Mouse (Mus musculus) heart, embryonic 15.5 days (tissue): Measurements from ENCODE around the gene Btbd3. TPM values are rescaled to one million over a fixed set of nuclear protein-coding genes. Genes with fewer than 3 reads are reported as not detected.

ENCODE experiments used
- ATAC-seq: fragments of 200-750 bp; cut with Nextera tagmentation; replicated peaks from 2 replicates; pipeline ENCODE4 v1.8.0; 2017; ENCODE audit warnings: low read depth, moderate TSS enrichment; ENCODE audit not compliant: insufficient number of reproducible peaks, insufficient read depth, low FRiP score
- H3K27ac ChIP-seq: fragments of 300-500 bp; sonication (generic); 2 replicates; pipeline ENCODE4 v1.5.1; 2015; ENCODE audit warnings: mild to moderate bottlenecking, inconsistent platforms
- H3K27me3 ChIP-seq: fragments of 300-500 bp; sonication (generic); 2 replicates; pipeline ENCODE4 v1.6.1; 2015; ENCODE audit warnings: inconsistent platforms
- H3K36me3 ChIP-seq: fragments of 300-500 bp; sonication (generic); 2 replicates; pipeline ENCODE4 v1.6.1; 2015; ENCODE audit warnings: mild to moderate bottlenecking, inconsistent platforms
- H3K4me1 ChIP-seq: fragments of 300-500 bp; sonication (generic); replicated peaks from 2 replicates; pipeline ENCODE4 v1.6.1; 2015; ENCODE audit warnings: inconsistent platforms
- H3K4me2 ChIP-seq: fragments of 300-500 bp; sonication (generic); 2 replicates; pipeline ENCODE4 v1.6.1; 2015; ENCODE audit warnings: inconsistent platforms, mild to moderate bottlenecking, moderate library complexity
- H3K4me3 ChIP-seq: fragments of 300-500 bp; sonication (generic); 2 replicates; pipeline ENCODE4 v1.5.1; 2015; ENCODE audit warnings: mild to moderate bottlenecking, inconsistent platforms
- H3K9ac ChIP-seq: fragments of 300-500 bp; sonication (generic); 2 replicates; pipeline ENCODE4 v1.6.1; 2015; ENCODE audit warnings: mild to moderate bottlenecking, inconsistent platforms
- H3K9me3 ChIP-seq: fragments of 300-500 bp; sonication (generic); replicated peaks from 2 replicates; pipeline ENCODE4 v1.6.1; 2016; ENCODE audit warnings: inconsistent platforms
- WGBS: fragments of 180-500 bp; shearing (Covaris S2); methylation state at CpG from one replicate; pipeline ENCODE4 v1.1.7; 2015; ENCODE audit warnings: mixed read lengths; 5-methylcytosine and 5-hydroxymethylcytosine counted together
- polyA plus RNA-seq: library from polyadenylated mRNA; unstranded; fragments of >200 nt; fragmentation: Nextera tagmentation; extraction: Ambion mirVana; gene quantifications from 2 replicates; pipeline ENCODE4 v1.2.1, GENCODE M21; 2015

The Btbd3 gene
- polyA plus RNA-seq, 1 experiment from 2014 or later = 9.9 TPM

DNA sequence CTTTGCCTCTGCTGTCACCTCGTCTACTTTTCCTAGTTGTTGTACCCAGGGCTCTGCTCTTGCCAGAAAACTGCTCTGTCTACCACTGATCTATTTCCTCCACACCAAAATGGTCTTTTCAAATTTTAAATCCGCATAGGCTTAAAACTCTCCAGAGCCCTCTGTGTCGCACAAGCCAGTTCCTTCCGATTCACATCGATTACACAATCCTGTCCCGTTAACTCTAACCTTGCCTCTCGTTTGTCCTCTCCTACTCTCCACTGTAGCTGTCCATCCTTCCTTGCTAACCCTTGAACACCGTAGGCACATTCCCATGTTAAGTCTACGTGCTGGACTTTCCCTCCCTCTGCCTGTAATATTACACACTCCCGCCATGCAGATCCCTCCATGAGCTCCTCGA lies 6.5 kb downstream of the Btbd3 start:
- no peak for ATAC-seq
- Histone ChIP-seq H3K27ac (no peak overlapping the region), H3K27me3 (no peaks in the 10 kb centered on the region), H3K9me3 (no peaks in the 10 kb centered on the region), H3K4me3 (no peak overlapping the region), H3K36me3 (no peaks in the 10 kb centered on the region), H3K4me2 (no peak overlapping the region), H3K9ac (no peak overlapping the region), H3K4me1 (peaks cover 56% of the 10 kb centered on the region)
- 56% methylated on average over 11 of the region's 11 CpGs for WGBS

DNA sequence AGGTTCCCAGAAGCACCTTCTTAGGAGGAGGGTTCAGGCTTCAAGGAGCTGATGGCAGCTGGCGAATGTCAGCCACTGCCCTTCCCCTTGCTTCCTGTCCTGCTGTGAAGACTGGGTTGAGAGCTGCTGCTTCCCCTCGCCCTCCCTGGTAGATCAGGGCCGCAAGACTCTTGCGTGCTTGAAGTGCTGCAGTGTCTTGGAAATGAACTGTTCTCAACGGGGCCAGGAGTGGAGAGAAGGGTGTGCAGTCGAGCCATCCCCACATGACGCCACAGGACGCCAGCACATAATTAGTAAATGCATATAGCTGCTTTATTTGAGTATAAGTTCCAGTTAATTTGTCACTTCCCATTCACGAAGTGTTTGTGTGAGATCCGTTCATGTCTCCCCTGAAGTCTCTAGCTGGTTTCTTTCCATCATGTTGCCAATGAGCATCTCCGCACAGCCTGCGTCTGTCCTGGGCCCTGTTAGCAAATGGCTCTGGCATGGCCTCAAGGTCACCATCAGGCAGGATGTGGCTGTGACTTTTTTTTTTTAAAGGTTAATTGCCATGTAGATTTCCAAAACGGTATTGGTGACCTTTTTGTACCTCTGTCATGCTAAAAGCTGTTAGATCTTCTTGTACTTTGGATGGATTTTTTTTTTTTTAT lies 9.1 kb downstream of the Btbd3 start:
- Histone ChIP-seq H3K9ac (0 out of 2 replicates have a peak overlapping the region, but pooled peaks have one; percentile 14), H3K4me2 (peak overlapping the region; percentile 27; the same call in 1 of the 2 replicates), H3K36me3 (no peaks in the 10 kb centered on the region), H3K27me3 (no peaks in the 10 kb centered on the region), H3K4me1 (peaks cover 56% of the 10 kb centered on the region), H3K9me3 (no peaks in the 10 kb centered on the region), H3K27ac (peak overlapping the region; percentile 69), H3K4me3 (0 out of 2 replicates have a peak overlapping the region, but pooled peaks have one; percentile 3)
- ATAC-seq = peak; percentile 62
- whole genome bisulfite sequencing = 21% methylated on average over 13 of the region's 13 CpGs

DNA sequence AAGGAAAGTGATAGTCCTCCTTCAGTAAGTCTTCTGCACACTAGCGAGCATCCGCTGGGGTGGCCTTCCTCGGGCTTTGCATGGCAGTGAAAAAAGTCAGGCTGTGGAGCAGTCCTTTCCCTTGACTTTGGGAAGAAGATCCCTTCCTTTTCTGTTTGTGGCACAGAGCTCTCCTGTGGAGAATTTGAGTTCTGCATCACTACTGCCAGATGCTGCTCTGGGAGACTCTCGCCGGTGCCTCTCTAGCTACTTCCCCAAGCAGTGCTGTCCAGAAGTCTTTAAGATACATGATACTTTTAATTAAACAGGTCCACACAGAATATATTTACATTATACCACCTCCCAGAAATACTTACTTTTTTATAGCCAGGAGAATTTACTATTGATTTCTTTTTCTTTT lies 10.3 kb downstream of the Btbd3 start:
- H3K9me3 ChIP-seq = no peaks in the 10 kb centered on the region
- H3K36me3 ChIP-seq = no peaks in the 10 kb centered on the region
- no peak overlapping the region for H3K9ac ChIP-seq
- H3K27ac ChIP-seq = no peak overlapping the region
- ATAC-seq = no peak
- no peak overlapping the region for H3K4me2 ChIP-seq
- no peaks in the 10 kb centered on the region for H3K27me3 ChIP-seq
- peaks cover 45% of the 10 kb centered on the region for H3K4me1 ChIP-seq
- no peak overlapping the region for H3K4me3 ChIP-seq
- WGBS = 74% methylated on average over 5 of the region's 5 CpGs

DNA sequence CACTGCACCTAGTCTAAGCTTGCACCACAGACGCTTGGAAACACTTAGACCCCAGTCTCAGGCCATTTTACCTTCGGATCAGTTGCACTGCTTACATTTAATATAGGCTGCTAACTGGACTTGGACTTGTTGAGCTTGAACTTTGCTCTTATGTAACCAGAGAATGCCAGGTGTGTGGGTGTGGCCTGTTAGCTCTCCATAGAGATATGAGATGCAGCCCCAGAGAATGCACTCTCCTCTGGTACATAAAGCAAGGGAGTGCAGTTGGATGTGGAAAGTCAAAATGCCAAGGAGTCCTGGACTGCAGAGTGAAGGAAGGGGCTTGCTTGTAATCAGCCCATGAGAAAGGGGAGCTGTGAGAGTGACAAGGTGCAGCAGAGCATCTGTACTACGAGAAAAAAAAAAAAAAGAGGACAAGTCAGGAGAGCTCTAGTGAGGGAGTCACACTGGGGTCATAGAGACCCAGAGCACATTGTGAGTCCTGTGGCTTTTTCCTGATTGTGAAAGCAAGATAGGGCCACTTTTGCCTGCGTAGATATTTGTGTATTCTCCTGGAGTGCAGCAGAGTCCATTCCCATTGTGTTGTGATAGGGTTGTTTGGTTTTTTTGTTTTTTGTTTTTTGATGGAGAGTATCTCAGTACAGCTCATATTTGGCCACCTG lies 11.6 kb downstream of the Btbd3 start:
- H3K9me3 ChIP-seq = no peaks in the 10 kb centered on the region
- 45% methylated on average over 4 of the region's 4 CpGs for WGBS
- no peak for ATAC-seq
- H3K4me1 ChIP-seq = peaks cover 39% of the 10 kb centered on the region
- no peaks in the 10 kb centered on the region for H3K27me3 ChIP-seq
- H3K4me2 ChIP-seq = no peak overlapping the region
- no peak overlapping the region for H3K4me3 ChIP-seq
- H3K9ac ChIP-seq = no peak overlapping the region
- no peaks in the 10 kb centered on the region for H3K36me3 ChIP-seq
- no peak overlapping the region for H3K27ac ChIP-seq

DNA sequence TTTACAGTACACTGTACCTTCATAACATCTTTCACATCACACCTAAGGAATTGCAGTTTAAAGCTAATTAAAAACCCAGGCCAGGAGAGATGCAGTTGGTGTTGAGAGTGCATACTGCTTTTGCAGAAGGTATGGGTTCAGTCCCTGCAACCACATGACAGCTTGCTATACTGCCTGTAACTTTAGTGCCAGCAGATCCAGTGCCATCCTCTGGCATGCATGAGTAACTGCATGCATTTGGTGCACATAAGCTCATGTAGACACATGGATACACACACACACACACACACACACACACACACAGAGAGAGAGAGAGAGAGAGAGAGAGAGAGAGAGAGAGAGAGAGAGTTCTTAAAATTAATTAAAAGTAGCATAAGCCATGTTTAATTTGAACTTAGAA lies 13.0 kb downstream of the Btbd3 start:
- Histone ChIP-seq H3K27me3 (no peaks in the 10 kb centered on the region), H3K4me2 (no peak overlapping the region), H3K9ac (no peak overlapping the region), H3K27ac (no peak overlapping the region), H3K4me3 (no peak overlapping the region), H3K9me3 (no peaks in the 10 kb centered on the region), H3K4me1 (peaks cover 42% of the 10 kb centered on the region), H3K36me3 (no peaks in the 10 kb centered on the region)
- ATAC-seq = no peak

DNA sequence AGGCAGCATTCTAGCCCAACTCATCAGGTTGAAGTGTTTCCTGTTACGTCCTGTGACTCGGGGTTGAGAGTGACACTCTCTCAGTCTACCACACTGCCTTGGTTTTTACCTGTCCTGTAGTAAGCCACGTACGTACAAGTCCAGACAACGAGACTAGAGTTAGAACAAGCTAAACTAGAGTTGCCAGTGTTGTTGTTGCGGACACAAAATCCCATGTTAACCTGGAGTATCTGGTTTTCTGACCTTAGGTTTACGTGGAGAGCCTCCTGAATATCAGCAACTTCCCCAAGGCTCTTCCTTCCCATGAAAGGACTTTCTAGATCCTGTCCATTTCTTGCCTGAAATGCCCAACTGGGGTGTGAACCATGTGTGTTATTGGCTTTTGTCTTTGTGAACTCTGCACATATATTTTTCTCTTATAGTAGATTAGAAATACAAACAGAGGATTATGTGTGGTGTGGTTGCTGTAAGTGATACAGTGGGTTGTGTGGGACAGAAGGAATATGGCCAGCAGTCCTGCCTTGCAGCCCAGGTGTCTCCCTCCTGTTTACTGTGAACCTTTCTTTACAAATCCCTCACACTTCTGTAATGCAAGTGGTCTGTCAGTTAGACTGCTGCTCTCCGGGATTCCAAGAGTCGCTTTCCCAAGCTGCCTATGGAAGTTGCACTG lies 17.2 kb downstream of the Btbd3 start:
- Histone ChIP-seq H3K9ac (no peak overlapping the region), H3K9me3 (no peaks in the 10 kb centered on the region), H3K4me2 (no peak overlapping the region), H3K27ac (no peak overlapping the region), H3K36me3 (no peaks in the 10 kb centered on the region), H3K4me1 (peaks cover 33% of the 10 kb centered on the region), H3K27me3 (no peaks in the 10 kb centered on the region), H3K4me3 (no peak overlapping the region)
- ATAC-seq = no peak
- 68% methylated on average over 9 of the region's 9 CpGs for WGBS

DNA sequence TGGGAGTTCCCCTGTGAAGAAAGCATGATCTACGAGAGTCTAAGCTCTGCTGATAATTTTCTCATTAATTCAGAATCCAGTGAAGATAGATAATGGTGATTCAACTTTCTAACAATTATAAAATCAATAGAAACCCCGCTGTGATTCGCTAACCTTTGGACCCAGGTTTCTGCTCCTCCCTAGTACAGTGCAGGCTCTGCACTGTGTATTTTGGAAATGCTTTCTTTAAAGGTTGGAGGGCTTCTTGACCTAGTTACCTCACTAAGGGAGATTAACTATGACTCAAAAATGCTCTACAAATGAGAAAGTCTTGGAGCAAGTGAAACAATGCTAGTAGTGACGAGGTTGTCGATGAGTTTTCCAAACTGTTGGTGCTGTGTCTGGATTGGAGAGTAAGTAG lies 17.7 kb downstream of the Btbd3 start:
- WGBS = 80% methylated on average over 5 of the region's 5 CpGs

DNA sequence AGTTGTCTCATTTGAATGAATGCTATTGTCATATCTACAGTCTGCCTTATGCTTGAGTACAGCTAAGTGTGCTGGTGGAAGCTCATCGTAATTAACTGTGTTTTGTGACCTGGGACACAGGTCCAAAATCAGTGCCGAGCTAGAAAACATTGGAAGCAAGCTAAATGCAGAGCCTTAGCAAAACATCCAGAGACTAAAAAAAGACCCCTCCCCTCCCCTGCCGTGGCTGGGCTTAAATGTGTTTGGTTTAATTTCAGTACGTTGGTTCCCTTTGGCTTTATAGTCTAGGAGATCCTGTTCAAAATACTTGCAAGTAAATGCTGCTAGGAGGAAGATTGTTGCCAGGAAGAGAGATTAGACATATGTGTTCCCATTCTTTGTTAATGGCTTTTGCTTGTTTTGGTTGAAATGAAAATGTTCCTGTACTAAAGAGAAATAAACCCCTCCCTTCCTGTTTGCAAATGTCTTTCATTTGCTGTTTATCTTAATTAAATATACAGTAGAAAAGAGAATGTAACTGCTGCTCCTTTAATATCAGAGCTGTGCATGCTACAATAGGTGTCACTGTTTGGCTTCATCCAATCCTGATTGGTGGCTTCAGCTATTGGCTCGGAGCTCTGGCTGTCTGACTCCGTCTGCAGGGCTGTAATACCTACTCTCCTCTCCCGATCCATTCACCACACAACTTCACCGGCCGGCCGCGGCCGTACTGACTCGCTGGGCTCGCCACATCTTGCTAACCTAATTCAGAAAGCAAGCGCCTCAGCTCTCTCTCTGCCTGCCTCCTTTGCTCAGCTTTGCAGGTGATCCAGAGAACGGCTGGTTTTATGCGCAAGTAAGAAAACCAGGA lies 21.7 kb downstream of the Btbd3 start:
- Histone ChIP-seq H3K9ac (peak overlapping the region; percentile 53), H3K27me3 (no peaks in the 10 kb centered on the region), H3K4me3 (peak overlapping the region; percentile 50), H3K9me3 (no peaks in the 10 kb centered on the region), H3K4me2 (peak overlapping the region; percentile 66), H3K36me3 (peaks cover 6% of the 10 kb centered on the region), H3K27ac (peak overlapping the region; percentile 83), H3K4me1 (peaks cover 50% of the 10 kb centered on the region)
- 7% methylated on average over 17 of the region's 17 CpGs for WGBS
- ATAC-seq = peak; percentile 92

More for the DNA sequence above, 17.7 kb downstream of the Btbd3 start:
- Histone ChIP-seq H3K4me1 (peaks cover 35% of the 10 kb centered on the region), H3K36me3 (no peaks in the 10 kb centered on the region), H3K27me3 (no peaks in the 10 kb centered on the region), H3K9me3 (no peaks in the 10 kb centered on the region), H3K4me3 (no peak overlapping the region), H3K27ac (no peak overlapping the region), H3K9ac (no peak overlapping the region), H3K4me2 (no peak overlapping the region)
- ATAC-seq = no peak

DNA sequence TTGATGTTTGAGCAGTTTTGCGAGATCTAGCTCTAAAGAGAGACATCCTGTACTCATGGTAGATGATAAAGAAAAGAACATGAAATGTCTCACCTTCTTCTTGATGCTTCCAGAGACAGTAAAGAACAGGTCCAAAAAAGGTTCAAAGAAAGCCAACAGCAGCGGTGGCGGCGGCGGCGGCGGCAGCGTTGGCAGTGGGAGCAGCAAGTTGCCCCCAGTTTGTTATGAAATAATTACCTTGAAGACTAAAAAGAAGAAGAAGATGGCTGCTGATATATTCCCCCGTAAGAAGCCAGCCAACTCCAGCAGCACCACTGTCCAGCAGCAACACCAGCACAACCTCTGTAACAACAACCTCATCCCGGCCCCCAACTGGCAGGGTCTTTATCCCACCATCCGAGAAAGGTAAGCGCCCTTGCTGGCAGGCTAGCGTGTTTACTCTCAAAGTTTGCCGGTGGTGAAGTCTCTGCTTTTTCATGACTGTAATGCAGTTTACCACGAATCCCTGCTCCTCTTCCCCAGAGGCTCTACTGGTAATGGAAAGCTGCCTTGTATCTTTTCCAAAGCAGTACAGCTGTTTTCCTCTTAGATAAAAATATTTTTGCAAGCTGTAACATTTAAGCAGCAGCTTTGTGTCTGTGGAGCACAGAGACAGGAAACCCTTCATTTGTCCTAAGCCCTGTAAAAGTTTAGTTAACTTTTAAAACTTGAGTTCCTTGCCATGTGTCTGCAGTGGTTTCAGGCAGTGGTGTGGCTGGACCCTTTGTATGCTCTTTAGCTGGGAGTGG lies 22.7 kb downstream of the Btbd3 start:
- Histone ChIP-seq H3K9ac (peak overlapping the region; percentile 53), H3K4me2 (peak overlapping the region; percentile 66), H3K27ac (peak overlapping the region; percentile 83), H3K4me3 (peak overlapping the region; percentile 50), H3K4me1 (peaks cover 46% of the 10 kb centered on the region), H3K27me3 (no peaks in the 10 kb centered on the region), H3K9me3 (no peaks in the 10 kb centered on the region), H3K36me3 (peaks cover 15% of the 10 kb centered on the region)
- 48% methylated on average over 15 of the region's 15 CpGs for WGBS
- ATAC-seq = no peak; the same call in 1 of the 2 replicates

DNA sequence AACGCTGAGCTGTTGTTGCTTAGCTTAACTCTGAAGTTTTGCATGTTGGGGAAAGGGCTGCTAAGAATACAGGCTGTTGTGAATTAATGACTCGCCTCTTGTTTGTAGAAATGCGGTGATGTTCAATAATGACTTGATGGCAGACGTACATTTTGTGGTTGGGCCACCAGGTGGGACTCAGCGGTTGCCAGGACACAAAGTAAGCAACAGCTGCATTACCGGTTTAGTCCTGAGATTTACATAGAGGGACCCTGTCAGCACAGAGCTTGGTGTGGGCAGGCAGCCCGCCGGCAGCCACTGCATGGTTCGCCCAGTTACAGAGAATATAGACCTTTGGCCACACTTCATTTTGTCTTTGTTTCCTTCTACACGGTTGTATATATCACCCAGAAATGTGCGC lies 23.3 kb downstream of the Btbd3 start:
- Histone ChIP-seq H3K9ac (peak overlapping the region; percentile 53; the same call in 1 of the 2 replicates), H3K4me2 (peak overlapping the region; percentile 66), H3K36me3 (peaks cover 21% of the 10 kb centered on the region), H3K27ac (peak overlapping the region; percentile 83), H3K4me3 (peak overlapping the region; percentile 50), H3K4me1 (peaks cover 45% of the 10 kb centered on the region), H3K9me3 (no peaks in the 10 kb centered on the region), H3K27me3 (no peaks in the 10 kb centered on the region)
- 48% methylated on average over 11 of the region's 11 CpGs for WGBS
- ATAC-seq = no peak
